Comparison of ENCODE assay signal across 9 mouse cellular contexts in the genomic region with DNA sequence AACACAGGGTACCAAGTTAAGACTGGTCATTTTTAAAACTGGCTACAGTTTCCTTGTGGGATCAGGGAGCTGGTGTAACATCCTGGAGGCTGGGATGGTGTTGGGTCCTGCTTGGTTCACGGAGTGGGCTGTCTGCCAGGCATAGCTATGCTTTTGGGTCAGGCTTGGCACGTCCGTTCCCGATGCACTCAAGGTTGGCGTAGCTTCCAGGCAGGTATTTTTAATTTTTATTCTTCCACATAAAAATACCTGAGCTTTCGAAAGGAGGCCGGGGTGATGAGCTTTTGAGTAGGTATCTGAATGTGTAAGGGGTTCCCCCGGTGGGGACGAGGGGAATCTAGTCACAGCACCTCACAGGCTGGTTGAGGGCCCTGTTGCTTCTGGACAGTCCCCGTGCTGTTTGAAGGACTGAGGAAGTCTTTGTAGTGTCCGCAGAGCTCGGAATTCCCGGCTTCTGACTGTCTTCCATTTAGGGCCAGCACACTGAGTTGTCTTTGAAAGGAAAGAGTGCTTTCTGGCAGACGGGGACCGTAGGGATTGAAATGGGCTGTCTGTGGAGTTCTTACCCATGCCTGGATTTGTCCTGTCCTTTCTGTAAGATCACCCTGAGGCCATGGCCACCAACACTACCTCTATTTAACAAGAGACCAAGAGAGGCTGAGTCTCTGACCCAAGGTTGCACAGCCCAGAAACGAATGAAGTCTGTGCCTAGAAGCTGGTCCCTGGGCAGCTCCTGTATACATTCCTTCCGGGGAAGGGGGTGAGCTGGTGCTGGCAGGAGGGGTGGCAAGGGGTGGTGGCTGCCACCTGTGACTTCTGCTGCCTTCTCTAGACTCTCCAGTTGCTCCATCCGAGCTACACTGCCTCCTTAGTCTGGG. TPM values are rescaled to one million over a fixed set of nuclear protein-coding genes. Genes with fewer than 3 reads are reported as not detected.
DNase-seq lines count a peak whose midpoint lies in the region; ATAC-seq and TF ChIP-seq lines count a peak whose summit lies in the region.
"Had no signal": no experiment of that assay in that cellular context is flagged by ENCODE, and none has a peak within 500 bp of the region (broad histone marks: within the 10 kb centered on the region; RNA-seq: fewer than 3 reads in every experiment).

No protein-coding gene starts in this region.

- H3K79me2 ChIP-seq in CH12.LX (replicated peaks; ENCODE audit: control insufficient read depth, extremely low read depth, insufficient read depth, poor library complexity, severe bottlenecking), result no peaks in the 10 kb centered on the region; the same call in 1 of the 2 replicates

- TF ChIP-seq POLR2A in CH12.LX (IDR thresholded peaks at IDR 0.05; ENCODE audit: low read depth, low read length), result no peak

- no peak overlapping the region for H3K27ac ChIP-seq in CH12.LX (ENCODE audit: insufficient read depth, low read depth)
- no peak overlapping the region for H3K27ac ChIP-seq in forebrain, embryonic 13.5 days
- peak overlapping the region; percentile 77; the same call in 1 of the 2 replicates for H3K27ac ChIP-seq in lung, embryonic 14.5 days (ENCODE audit: low read depth)

- DNase-seq in CH12.LX (ENCODE audit: extremely low read depth), result no peak
- peak; percentile 74 for DNase-seq in adrenal gland, adult 2 months
- DNase-seq in kidney, adult 11 months, result peak; percentile 82
- peak; percentile 47 for DNase-seq in lung, embryonic 14.5 days
- DNase-seq in testis, postnatal 10 days (ENCODE audit: low spot score), result peak; percentile 75
- DNase-seq in urinary bladder, postnatal 25 days (ENCODE audit: low spot score), result no peak
- no peak for DNase-seq in left cerebral cortex, postnatal 10 days (ENCODE audit: extremely low spot score in 1 of 2, low spot score in 2 of 2)

- H3K9ac ChIP-seq in CH12.LX (ENCODE audit: insufficient read depth, low read depth), result 0 out of 2 replicates have a peak overlapping the region, but pooled peaks have one; percentile 1
- peak overlapping the region; percentile 88 for H3K9ac ChIP-seq in forebrain, embryonic 13.5 days
- H3K9ac ChIP-seq in lung, embryonic 14.5 days, result peak overlapping the region; percentile 89

- TF ChIP-seq CTCF in CH12.LX (conservative IDR thresholded peaks at IDR 0.05 in 1 of 2, IDR thresholded peaks at IDR 0.05 in 1 of 2; ENCODE audit: low read depth in 2 of 2, low read length in 2 of 2), result no peak
- TF ChIP-seq CTCF in lung, embryonic 14.5 days (IDR thresholded peaks at IDR 0.05; ENCODE audit: low read depth), result no peak

- 44% methylated on average over 18 of the region's 18 CpGs for WGBS in forebrain, embryonic 13.5 days
- WGBS in lung, embryonic 14.5 days, result 36% methylated on average over 18 of the region's 18 CpGs

- peaks cover 15 to 36% of the 10 kb centered on the region in 2 experiments for H3K4me1 ChIP-seq in CH12.LX (ENCODE audit: control insufficient read depth in 1 of 2, insufficient read depth in 2 of 2)
- peaks cover 34% of the 10 kb centered on the region for H3K4me1 ChIP-seq in forebrain, embryonic 13.5 days
- peaks cover 20% of the 10 kb centered on the region for H3K4me1 ChIP-seq in lung, embryonic 14.5 days (ENCODE audit: insufficient read depth)

- H3K9me3 ChIP-seq in CH12.LX (replicated peaks; ENCODE audit: low read length), result peaks cover 5% of the 10 kb centered on the region
- no peaks in the 10 kb centered on the region for H3K9me3 ChIP-seq in forebrain, embryonic 13.5 days (replicated peaks)
- no peaks in the 10 kb centered on the region for H3K9me3 ChIP-seq in lung, embryonic 14.5 days (ENCODE audit: low read depth, low read length)

- intact Hi-C loops in left cerebral cortex, postnatal 10 days (cut with DNase I), result loop anchor here (5.0 kb wide), 1 partner anchor 49 kb away; a partner anchor contains a TSS

- peak overlapping the region; percentile 84 for H3K4me2 ChIP-seq in CH12.LX (ENCODE audit: insufficient read depth, low read depth, poor library complexity, severe bottlenecking)
- H3K4me2 ChIP-seq in forebrain, embryonic 13.5 days, result peak overlapping the region; percentile 88
- peak overlapping the region; percentile 95 for H3K4me2 ChIP-seq in lung, embryonic 14.5 days

- in situ Hi-C loops in CH12.LX (cut with MboI; ENCODE audit: low pct_ligation_motif_present, low pct_unique_long_range_greater_than_20kb, low sequenced_read_pairs), result no loop called here

- peaks cover 4% of the 10 kb centered on the region for H3K27me3 ChIP-seq in CH12.LX (replicated peaks)
- H3K27me3 ChIP-seq in forebrain, embryonic 13.5 days, result peaks cover 2% of the 10 kb centered on the region; the same call in 1 of the 2 replicates
- H3K27me3 ChIP-seq in lung, embryonic 14.5 days (ENCODE audit: insufficient read depth, low read length), result no peaks in the 10 kb centered on the region

- no peak overlapping the region for H3K4me3 ChIP-seq in CH12.LX (replicated peaks in 1 of 3; ENCODE audit: low read depth in 2 of 3, low read length in 2 of 3, poor library complexity in 1 of 3)
- peak overlapping the region; percentile 87 for H3K4me3 ChIP-seq in forebrain, embryonic 13.5 days
- peak overlapping the region; percentile 95 for H3K4me3 ChIP-seq in lung, embryonic 14.5 days (ENCODE audit: low read depth, low read length)

- no peak for TF ChIP-seq EP300 in CH12.LX (IDR thresholded peaks at IDR 0.05; ENCODE audit: low read length)

- no peak for ATAC-seq in forebrain, embryonic 13.5 days
- no peak; the same call in 1 of the 2 replicates for ATAC-seq in lung, embryonic 14.5 days (ENCODE audit: insufficient read depth)

- TF ChIP-seq RAD21 in CH12.LX (IDR thresholded peaks at IDR 0.05; ENCODE audit: low read depth, low read length), result no peak

- peaks cover 0 to 21% of the 10 kb centered on the region in 2 experiments for H3K36me3 ChIP-seq in CH12.LX (replicated peaks in 1 of 2; ENCODE audit: control insufficient read depth in 1 of 2, insufficient read depth in 1 of 2, low read length in 1 of 2)
- no peaks in the 10 kb centered on the region for H3K36me3 ChIP-seq in forebrain, embryonic 13.5 days (ENCODE audit: poor library complexity, severe bottlenecking)
- H3K36me3 ChIP-seq in lung, embryonic 14.5 days (ENCODE audit: insufficient read depth), result 0 out of 2 replicates have a peak, but pooled peaks cover under 1% of the 10 kb centered on the region

- dilution Hi-C loops in CH12.LX (cut with MboI; ENCODE audit: extremely low pct_ligation_motif_present, extremely low pct_unique_long_range_greater_than_20kb, low sequenced_read_pairs), result no loop called here

TF ChIP-seq in CH12.LX, 34 proteins besides CTCF, POLR2A, EP300 and RAD21 (continues in another document):
- no peak for TF ChIP-seq BHLHE40 (IDR thresholded peaks at IDR 0.05; ENCODE audit: low read depth, low read length)
- TF ChIP-seq JUND (conservative IDR thresholded peaks at IDR 0.05; ENCODE audit: low read depth, low read length), result no peak
- no peak for TF ChIP-seq NRF1 (IDR thresholded peaks at IDR 0.05; ENCODE audit: low read depth, low read length)
- TF ChIP-seq POLR2AphosphoS2 (IDR thresholded peaks at IDR 0.05; ENCODE audit: low read depth, low read length), result no peak
- TF ChIP-seq TBP (conservative IDR thresholded peaks at IDR 0.05; ENCODE audit: low read depth, low read length), result no peak
- no peak for TF ChIP-seq MAZ (IDR thresholded peaks at IDR 0.05; ENCODE audit: low read depth, low read length)

RNA-seq across cellular contexts. Expression of a gene that starts 1.7 kb away (rescaled TPM):
- total RNA-seq in CH12.LX (2012; rRNA removed), result 21.1 and 22.6 TPM in 2 replicates
- total RNA-seq in CH12.LX (2014; rRNA removed), result 13.9 and 17.0 TPM in 2 replicates
- 30.0 and 43.4 TPM in 2 replicates for polyA plus RNA-seq in CH12.LX (2012; ENCODE audit: insufficient read length, low read depth)
- total RNA-seq in adrenal gland, adult 2 months (2021), result 10 to 100 TPM; 39.4 to 47.2 TPM
- polyA plus RNA-seq in adrenal gland, adult 2 months (2012; rRNA removed), result 66.9 and 67.5 TPM in 2 replicates
- polyA plus RNA-seq in forebrain, embryonic 13.5 days (2015; fragmentation: Nextera tagmentation; extraction: Ambion mirVana), result 16.8 and 17.7 TPM in 2 replicates
- 22.3 and 25.2 TPM in 2 replicates for polyA plus RNA-seq in lung, embryonic 14.5 days (2014; fragmentation: Nextera tagmentation; extraction: Ambion mirVana)
- total RNA-seq in left cerebral cortex, postnatal 10 days (2021), result 10 to 100 TPM; 18.8 to 20.8 TPM

RNA-seq across cellular contexts. Expression of a gene that starts 23.7 kb away (rescaled TPM):
- total RNA-seq in CH12.LX (2012; rRNA removed) (16.7 and 18.0 TPM in 2 replicates), CH12.LX (2014; rRNA removed) (8.2 and 10.0 TPM in 2 replicates)
- polyA plus RNA-seq in CH12.LX (2012; ENCODE audit: insufficient read length, low read depth), result 13.3 and 15.3 TPM in 2 replicates
- total RNA-seq in adrenal gland, adult 2 months (2021), result 10 to 100 TPM; 15.1 to 28.0 TPM
- 47.4 and 61.7 TPM in 2 replicates for polyA plus RNA-seq in adrenal gland, adult 2 months (2012; rRNA removed)
- polyA plus RNA-seq in forebrain, embryonic 13.5 days (2015; fragmentation: Nextera tagmentation; extraction: Ambion mirVana), result 24.7 TPM in 2 replicates
- 22.8 and 23.9 TPM in 2 replicates for polyA plus RNA-seq in lung, embryonic 14.5 days (2014; fragmentation: Nextera tagmentation; extraction: Ambion mirVana)
- 10 to 100 TPM; 26.8 to 31.2 TPM for total RNA-seq in left cerebral cortex, postnatal 10 days (2021)

RNA-seq across cellular contexts. Expression of a gene that starts 42.2 kb away (rescaled TPM):
- total RNA-seq in CH12.LX (2012; rRNA removed) (not detected in 2 replicates), CH12.LX (2014; rRNA removed) (not detected in 2 replicates)
- polyA plus RNA-seq in CH12.LX (2012; ENCODE audit: insufficient read length, low read depth), result not detected in 2 replicates
- total RNA-seq in adrenal gland, adult 2 months (2021), result not detected
- polyA plus RNA-seq in adrenal gland, adult 2 months (2012; rRNA removed), result 7.6 TPM in 1 of 2 replicates, not detected in the other
- not detected in 2 replicates for polyA plus RNA-seq in forebrain, embryonic 13.5 days (2015; fragmentation: Nextera tagmentation; extraction: Ambion mirVana)
- polyA plus RNA-seq in lung, embryonic 14.5 days (2014; fragmentation: Nextera tagmentation; extraction: Ambion mirVana), result 4.5 and 5.6 TPM in 2 replicates
- not detected for total RNA-seq in left cerebral cortex, postnatal 10 days (2021)
- total RNA-seq: common myeloid progenitor, adult 5-6 weeks had no signal

RNA-seq across cellular contexts. Expression of a gene that starts 51.0 kb away (rescaled TPM):
- total RNA-seq in CH12.LX (2012; rRNA removed), result 5,037 and 5,581 TPM in 2 replicates
- total RNA-seq in CH12.LX (2014; rRNA removed), result 5,841 and 6,606 TPM in 2 replicates
- polyA plus RNA-seq in CH12.LX (2012; ENCODE audit: insufficient read length, low read depth), result 4,313 and 4,800 TPM in 2 replicates
- 100 to 1,000 TPM; 758 to 884 TPM for total RNA-seq in adrenal gland, adult 2 months (2021)
- 1,163 and 1,198 TPM in 2 replicates for polyA plus RNA-seq in adrenal gland, adult 2 months (2012; rRNA removed)
- polyA plus RNA-seq in forebrain, embryonic 13.5 days (2015; fragmentation: Nextera tagmentation; extraction: Ambion mirVana), result 1,081 and 1,088 TPM in 2 replicates
- polyA plus RNA-seq in lung, embryonic 14.5 days (2014; fragmentation: Nextera tagmentation; extraction: Ambion mirVana), result 1,859 and 1,954 TPM in 2 replicates
- total RNA-seq in left cerebral cortex, postnatal 10 days (2021), result 100 to 1,000 TPM; 400 to 410 TPM

RNA-seq across cellular contexts. Expression of a gene that starts 56.8 kb away (rescaled TPM):
- total RNA-seq in CH12.LX (2012; rRNA removed), result 81.9 and 88.7 TPM in 2 replicates
- 17.7 and 18.2 TPM in 2 replicates for total RNA-seq in CH12.LX (2014; rRNA removed)
- polyA plus RNA-seq in CH12.LX (2012; ENCODE audit: insufficient read length, low read depth), result 53.6 and 62.9 TPM in 2 replicates
- 10 to 100 TPM; 48.6 to 51.1 TPM for total RNA-seq in adrenal gland, adult 2 months (2021)
- polyA plus RNA-seq in adrenal gland, adult 2 months (2012; rRNA removed), result 41.2 and 49.4 TPM in 2 replicates
- 41.7 and 46.1 TPM in 2 replicates for polyA plus RNA-seq in forebrain, embryonic 13.5 days (2015; fragmentation: Nextera tagmentation; extraction: Ambion mirVana)
- polyA plus RNA-seq in lung, embryonic 14.5 days (2014; fragmentation: Nextera tagmentation; extraction: Ambion mirVana), result 52.9 and 58.8 TPM in 2 replicates
- total RNA-seq in left cerebral cortex, postnatal 10 days (2021), result 10 to 100 TPM; 71.3 to 75.0 TPM

Comparison
In these comparisons a context has a peak if more than half of its experiments do, and no peak if none do; other contexts are left out.
1. DNase-seq: peak in adrenal gland, adult 2 months (single experiment), kidney, adult 11 months (single experiment), lung, embryonic 14.5 days (single experiment) and testis, postnatal 10 days (single experiment); none in CH12.LX (single experiment), urinary bladder, postnatal 25 days (single experiment) and left cerebral cortex, postnatal 10 days (0 of 2).
2. H3K4me3 ChIP-seq: peak in forebrain, embryonic 13.5 days (single experiment) and lung, embryonic 14.5 days (single experiment); none in CH12.LX (0 of 3).
3. H3K9ac ChIP-seq: peak in every context shown above with its lines; median percentile 89 in lung, embryonic 14.5 days; 88 in forebrain, embryonic 13.5 days; 1 in CH12.LX.
4. Peak in every context shown above with its lines, with median percentiles within 50 percentile points of each other: H3K4me2 ChIP-seq.